Mouse (Mus musculus): ENCODE measurements around the gene Zfp526.
"Not testable (repeated sequence)": the region's sequence is repeated elsewhere in the genome, so short reads cannot be mapped to it uniquely, and the experiment has no call there.

Gene Zfp526

DNA sequence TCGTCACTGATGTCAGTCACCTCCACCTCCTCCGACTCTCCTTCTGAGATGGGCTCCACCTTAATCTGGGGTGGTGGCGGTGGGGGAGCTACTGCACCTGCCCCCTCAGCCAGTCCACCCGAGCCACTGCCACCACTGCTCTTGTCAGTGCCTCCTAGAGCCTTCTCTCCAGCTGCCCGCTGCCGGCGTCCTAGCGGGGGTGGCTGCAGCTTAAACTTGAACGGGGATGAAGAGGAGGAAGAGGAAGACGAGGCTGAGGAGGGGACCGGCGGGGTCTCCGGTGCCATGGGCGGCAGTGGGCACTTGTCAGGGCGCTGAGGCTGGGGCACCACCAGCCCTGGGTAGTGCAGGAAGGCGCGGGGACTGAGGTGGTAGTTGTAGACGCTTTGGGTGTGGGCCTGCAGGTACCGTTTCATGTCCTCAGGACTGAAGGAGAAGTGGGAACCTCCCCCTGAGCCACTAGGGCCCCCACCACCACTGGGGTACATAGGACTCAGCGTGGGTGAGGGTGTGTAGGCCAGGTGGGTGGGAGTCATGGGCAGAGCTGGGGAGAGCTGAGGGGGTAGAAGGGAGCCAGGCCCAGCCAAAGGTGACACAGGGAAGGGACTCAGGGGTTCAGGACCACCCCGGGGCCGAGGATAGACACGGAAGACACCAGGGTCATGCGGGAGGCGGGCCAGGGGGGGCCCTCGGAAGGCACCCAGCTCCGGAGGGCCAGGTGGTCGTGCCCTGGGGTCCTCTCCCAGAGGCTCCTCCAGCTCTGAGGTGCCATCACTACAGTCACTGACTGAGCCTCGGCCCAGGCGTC, 23.5 kb downstream of the Zfp526 start:
- no peak for DNase-seq

DNA sequence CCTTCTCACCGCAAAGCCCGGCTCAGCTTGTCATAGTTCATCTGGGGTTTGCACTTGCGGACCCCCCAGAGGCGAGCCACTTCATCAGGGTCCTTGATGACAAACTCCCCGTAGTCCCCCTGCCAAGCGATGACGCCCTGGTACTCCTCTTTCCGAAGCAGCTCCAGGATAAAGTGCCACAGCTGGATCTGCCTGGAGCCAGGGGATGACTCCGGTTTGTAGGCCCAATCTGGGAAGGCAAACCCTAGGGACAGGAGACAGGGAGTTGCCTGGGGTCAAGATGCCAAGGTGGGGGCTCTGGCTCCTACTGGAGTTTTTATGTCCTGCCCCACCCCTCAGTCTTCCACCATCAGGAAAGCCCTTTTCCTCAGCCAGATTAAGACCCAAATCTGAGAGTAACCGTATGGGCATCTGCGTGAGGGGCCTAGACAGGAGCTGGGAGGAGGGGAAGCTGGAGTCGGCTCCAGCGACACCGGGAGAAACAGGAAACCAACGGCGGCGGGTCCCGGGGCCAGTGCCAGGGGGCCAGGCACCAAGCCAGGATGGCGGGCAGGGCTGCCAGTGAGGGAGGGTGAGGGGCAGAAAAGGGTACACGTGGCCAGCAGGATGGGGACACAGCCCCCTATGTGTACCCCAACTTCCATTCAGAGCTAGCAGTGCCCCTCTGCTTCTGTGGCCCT, 25.0 kb downstream of the Zfp526 start:
- DNase-seq = peak; percentile 59

DNA sequence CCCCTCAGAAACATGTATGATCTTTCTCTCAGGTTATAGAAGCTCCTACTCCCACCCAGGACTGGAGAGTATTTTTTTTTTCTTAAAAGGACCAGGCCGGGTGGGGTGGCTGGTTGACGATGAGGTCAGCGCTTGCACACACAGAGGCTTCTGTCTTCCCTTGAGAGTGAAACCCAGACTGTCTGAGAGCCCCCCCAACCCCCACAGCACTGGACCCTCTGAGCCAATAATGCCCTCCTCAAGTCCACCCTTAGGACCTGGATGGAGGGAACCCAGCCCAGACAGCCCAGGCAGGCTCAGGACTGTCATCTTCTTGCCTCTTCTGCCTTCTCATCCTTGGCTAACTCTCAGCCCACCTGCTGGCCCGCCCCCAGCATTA, 25.5 kb downstream of the Zfp526 start:
- DNase-seq = no peak

DNA sequence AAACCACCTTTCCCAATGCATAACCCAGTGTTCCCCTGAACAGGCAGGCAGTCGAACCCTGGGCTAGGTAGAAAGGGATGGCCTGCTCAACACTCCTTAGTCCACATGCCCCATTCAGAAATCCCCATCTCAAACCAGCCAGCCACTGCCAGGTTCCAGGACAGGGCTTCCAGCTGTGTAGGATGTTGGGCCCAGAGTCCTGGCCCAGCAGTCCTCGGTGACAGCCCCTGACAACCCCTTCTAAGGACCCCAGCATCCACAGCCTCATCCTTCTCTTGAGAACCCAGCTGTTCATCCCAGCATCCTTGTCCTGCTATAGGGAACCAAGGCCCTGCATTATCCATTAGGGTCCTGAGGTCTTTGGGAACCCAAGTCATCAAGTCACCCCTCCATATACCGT, 26.3 kb downstream of the Zfp526 start:
- peak; percentile 14 for DNase-seq

GRCm38 (mm10) chr7:25248018-25248647, 26.9 kb downstream of the Zfp526 start:
- DNase-seq = peak; percentile 50

DNA sequence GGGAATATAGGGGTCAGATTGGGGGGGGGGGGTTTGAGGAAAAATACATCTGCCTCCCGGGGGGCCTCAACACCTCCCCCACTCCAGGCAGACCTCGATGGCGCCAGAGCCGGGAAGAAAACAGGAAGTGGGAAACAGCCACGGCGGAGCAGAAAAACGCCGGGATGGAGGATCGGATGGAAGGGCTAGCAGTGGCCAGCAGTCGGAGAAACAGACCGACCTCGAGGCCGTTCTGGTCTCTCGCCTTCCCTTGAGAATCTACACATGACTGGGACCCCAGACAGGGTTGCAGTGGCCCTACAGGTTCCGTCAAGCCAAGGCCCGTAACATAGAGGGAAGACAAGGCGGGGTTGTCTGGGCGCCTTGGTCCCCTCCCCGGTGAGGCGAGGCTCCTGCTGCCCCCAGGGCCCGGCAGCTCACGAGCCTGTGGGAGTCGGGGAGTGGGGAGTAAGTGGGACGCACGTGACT, 27.7 kb downstream of the Zfp526 start:
- DNase-seq = peak; percentile 64

- peak; percentile 62 for DNase-seq
These were observed 28.3 kb downstream of the Zfp526 start for GRCm38 (mm10) chr7:25249314-25250140.

DNA sequence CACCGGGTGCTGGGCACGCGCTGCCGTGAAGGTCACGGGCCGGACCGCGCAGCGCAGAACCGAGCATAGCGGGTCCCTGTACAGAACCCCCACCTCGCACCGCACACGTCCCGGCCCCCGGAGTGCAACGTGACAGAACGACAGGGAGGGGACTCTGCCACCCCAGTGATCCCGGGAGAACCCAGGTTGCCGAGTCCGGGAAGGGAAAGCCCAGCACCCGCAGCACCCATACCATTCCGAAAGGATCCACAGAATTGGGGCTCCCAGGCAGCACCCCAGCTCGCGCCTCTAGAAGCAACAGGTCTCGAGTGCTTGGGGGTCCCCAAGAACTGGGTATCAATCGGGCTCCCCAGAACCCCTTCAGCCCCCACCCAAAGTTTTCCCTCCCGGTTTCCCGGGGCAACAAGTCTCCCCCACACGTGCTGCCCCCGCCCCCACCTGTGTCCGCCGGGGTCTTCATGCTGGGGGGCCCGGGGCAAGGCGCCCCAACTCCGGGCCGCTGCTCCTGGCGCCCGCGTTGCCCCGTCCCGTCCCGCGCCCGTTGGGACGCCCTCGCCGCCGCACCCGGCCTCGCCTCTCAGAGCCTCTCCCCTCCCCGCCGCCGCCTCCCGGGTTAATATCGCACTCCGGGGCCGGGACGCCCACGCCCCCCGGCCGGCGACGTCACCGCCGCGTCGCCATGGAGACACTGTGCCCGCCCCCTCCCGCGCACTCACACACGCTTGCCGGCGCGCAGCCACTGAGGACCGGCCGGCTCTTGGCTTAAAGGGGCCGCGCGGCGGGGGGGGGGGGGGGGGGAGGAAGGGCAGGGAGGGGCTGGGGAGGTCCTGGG, 29.1 kb downstream of the Zfp526 start, which contains the start of gene Erf:
Erf (minus strand) TSS at position 621 of the 832 bp plus-strand sequence.
- DNase-seq = peak; percentile 92

DNA sequence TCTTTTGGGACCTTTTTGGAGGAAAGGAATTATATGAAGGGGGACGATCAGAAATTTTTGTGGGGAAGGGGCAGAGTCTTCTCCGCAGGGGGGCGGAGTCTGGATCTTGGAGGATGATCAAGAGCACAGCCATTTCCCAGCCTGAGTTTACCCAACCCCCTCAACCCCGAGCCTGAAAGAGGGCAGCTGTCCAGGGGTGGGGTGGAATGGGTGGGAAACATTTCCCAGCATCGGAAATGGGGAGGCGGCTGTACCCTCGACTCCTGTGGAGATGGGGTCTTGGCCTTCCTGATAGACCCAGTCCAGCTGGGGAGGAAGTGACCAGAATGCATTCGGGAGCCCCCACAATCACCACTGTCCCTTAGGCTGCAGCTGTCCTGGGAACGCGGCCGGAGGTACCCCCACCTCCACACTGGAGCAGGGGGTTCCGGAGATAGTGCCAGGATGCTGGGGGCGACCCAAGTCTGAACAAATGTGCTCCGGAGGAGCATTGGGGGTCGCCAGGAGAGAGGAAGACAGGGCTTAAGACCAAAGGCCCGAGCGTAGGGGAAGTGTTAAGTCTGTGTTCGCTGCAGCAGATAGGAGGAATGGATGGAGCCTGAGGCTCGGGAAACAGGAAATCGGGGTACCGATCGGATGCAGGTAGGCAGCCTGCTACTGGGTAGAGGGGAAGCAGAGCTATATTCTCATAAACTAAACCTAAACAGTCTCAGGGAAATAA, 30.0 kb downstream of the Zfp526 start:
- DNase-seq = peak; percentile 63

DNA sequence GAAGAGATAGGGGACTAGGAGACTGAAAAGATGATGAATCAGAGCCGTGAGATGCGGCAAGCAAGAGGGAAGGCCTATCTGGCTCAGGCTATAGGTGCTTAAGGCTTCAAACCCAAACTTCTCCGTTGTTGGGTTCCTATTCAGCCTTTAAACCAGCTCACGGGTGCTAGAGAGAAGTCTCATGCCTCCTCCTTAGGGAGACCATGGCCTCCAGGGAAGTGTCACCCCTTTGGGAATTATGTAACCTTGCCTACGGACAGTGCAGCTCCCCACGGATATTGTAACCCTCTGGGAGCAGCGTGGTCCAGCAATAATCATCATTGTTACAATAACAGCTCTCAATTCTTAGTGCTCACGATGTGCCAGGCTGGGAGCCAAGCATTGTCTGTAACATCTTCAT, 30.6 kb downstream of the Zfp526 start:
- DNase-seq = no peak

DNA sequence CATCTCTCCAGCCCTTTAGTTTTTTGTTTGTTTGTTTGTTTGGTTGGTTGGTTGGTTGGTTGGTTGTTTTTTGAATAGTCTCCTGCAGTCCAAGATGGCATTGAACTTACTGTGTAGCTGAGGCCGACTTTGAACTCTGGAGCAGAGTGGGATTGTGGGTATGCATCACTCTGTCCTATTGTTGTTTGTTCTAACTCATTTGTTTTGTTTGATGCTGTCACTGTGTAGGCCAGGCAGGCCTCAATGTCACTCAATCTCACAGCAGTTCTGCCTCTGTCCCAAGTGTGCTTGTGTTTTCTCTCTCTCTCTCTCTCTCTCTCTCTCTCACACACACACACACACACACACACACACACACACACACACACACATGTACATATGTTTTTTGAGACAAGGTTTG, 40.7 kb downstream of the Zfp526 start:
- no peak for DNase-seq

- no peak for DNase-seq
These were observed 43.0 kb downstream of the Zfp526 start for GRCm38 (mm10) chr7:25263968-25264870.

DNA sequence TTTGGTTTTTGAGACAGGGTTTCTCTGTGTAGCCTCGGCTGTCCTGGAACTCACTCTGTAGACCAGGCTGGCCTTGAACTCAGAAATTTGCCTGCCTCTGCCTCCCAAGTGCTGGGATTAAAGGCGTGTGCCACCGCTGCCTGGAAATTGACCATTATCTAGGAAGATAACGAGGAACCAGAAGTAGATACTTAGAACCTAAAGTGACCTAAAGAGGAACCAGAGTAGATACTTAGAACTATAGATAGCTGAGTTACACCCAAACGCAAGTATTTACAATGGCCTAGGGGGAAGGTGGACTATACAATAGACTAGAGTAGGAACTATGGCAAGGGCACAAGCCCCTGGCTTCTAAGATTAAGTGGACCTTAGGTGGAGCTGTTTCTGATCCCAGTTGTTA, 44.5 kb downstream of the Zfp526 start:
- not testable (repeated sequence) for DNase-seq

DNA sequence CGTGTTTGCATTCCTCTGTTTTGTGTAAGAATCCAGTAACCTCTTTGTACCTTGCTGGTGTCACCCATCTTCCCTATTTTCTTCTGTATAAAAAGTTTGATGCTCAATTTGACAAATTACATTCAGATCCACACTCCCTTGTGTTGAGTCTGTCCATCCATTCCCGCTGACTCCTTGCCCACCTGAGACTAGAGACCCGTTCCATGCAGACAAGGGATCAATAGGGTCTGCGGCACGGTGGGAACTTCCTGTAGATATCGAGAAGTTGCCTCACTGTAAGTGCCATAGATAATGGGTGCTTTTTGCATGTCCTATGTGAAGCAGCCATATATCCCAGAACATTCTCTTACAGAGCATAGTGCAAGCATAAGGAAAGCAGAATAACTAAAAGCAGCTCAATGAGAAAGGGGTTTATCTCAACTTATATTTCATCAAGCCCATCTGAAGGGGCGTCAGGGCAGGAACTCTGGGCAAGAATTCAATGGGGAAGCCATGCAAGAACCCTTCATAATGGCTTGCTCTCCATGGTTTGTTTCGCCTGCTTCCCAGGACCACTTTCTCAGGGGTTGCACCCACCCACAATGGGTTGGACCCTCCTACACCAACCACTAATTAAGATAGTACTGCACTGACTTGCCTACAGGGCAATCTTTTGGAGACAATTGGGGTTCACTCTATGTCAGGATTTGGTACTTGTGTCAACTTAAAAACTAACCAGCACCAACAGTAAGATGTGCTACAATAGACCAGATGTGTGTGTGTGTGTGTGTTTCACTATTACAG, 45.1 kb downstream of the Zfp526 start:
- DNase-seq = peak; percentile 25

DNA sequence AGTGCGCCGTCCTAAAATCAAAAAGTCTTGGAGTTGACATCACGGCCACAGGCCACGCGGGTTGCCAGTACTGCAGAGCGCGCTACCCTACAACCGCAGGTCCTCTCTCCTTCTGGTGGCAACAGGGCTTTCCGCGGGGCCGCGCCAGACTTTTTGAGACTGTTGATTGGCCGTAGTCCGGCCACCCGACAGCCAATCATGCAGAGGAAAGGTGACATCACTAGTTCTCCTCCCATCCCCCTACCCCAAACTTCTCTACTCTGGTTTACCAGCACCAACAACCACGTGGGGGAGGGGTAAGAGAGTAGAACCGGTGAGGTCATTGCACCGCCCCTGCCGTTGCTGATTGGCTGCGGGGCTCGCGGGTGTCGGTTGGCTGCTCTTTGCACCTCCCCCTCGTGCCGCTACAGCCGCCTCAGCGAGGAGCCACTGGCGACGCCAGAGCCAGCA, 46.1 kb downstream of the Zfp526 start, which contains the start of gene Cic:
Cic (plus strand) TSS at position 404 of the 450 bp plus-strand sequence.
- DNase-seq = peak; percentile 99

- DNase-seq = peak; percentile 100
These were observed 46.7 kb downstream of the Zfp526 start for GRCm38 (mm10) chr7:25267751-25268463.

DNA sequence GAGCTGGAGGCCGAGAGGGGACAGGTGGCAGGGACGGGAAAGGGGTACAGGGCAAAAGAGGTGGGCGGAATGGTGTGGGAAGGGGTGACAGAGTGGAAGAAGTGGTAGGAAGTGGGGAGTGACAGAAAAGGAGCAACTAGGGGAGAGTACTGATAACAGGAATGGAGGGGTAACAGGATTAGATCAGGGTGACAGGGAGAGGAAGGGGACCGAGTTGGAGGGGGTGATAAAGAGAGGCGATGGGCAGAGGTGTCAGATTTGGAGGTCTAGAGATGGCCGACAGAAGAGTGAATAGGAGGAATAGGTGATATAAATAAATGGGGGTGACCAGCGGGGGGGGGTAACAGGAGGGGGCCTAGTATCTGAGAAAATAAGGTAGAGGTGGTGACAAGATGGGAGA, 47.4 kb downstream of the Zfp526 start:
- no peak for DNase-seq

GRCm38 (mm10) chr7:25269029-25269428, 47.8 kb downstream of the Zfp526 start:
- peak; percentile 32 for DNase-seq
